Mouse (Mus musculus): ENCODE measurements around the gene Gm13040.
"Not testable (repeated sequence)": the region's sequence is repeated elsewhere in the genome, so short reads cannot be mapped to it uniquely, and the experiment has no call there.

The Gm13040 gene

GRCm38 (mm10) chr4:143535654-143536053 lies at the start of gene Gm13040:
TSS of gene Gm13040 (plus strand) at chr4:143535954.
- not testable (repeated sequence) for DNase-seq

- DNase-seq = no peak
Measured at GRCm38 (mm10) chr4:143511043-143511442, 24.7 kb upstream of the Gm13040 start, which contains the start of gene Gm13043. TSS of gene Gm13043 (plus strand) at chr4:143511343.

GRCm38 (mm10) chr4:143551400-143551799 lies 15.6 kb downstream of the Gm13040 start, which contains the start of the genes BC080695 and Gm13057:
TSS of gene BC080695 (plus strand) at chr4:143551700.
TSS of gene Gm13057 (plus strand) at chr4:143551709.
- DNase-seq = not testable (repeated sequence)

Measured in thymus, adult 18-20 months (tissue).